Mouse (Mus musculus): ENCODE data around the gene Pi4k2a. TPM values are rescaled to one million over a fixed set of nuclear protein-coding genes. Genes with fewer than 3 reads are reported as not detected.
A peak's percentile ranks its signal among the peaks of the same experiment; 100 is the strongest.

The Pi4k2a gene
- polyA plus RNA-seq, 1 experiment from 2014 or later, result 40.8 TPM

DNA sequence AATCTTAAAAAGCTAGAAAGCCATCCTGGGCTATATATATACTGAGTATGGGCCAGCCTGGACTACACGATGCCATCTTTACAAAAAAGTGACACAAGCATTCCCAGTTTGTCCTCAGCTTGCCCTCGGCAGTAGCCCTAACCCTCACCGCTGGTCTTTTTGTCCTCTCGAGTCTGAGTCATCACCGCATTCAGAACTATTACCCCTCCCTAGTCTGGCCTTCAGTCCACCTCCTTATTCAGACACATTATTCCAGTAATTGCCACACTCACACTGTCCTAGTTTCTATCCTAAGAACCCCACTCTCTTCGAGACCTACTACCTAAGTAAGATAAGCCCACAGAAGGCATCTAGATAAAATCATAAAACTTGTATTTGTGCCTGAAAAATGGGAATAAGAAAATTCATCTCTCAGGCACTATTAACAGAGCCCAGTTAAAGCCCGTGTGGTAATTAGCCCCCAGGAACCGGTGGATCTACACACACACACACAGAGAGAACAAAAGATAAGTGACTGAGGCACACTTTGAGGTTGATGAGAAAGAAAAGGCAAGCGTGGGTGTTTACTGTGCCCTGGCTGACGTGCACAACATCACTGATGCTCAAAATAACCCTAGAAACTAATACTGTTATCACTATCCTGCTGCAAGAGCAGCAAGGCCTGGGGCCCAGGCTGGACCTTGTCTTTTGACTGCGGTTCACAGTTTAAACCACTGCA is 35.4 kb downstream of the Pi4k2a start:
- Histone ChIP-seq H3K4me3 (replicated peaks; ENCODE audit: low read depth, low read length) (no peak overlapping the region), H3K27me3 (ENCODE audit: control insufficient read depth, insufficient read depth, low read length) (peaks cover 6% of the 10 kb centered on the region; the same call in 1 of the 2 replicates), H3K4me2 (ENCODE audit: low read length) (no peak overlapping the region), H3K4me1 (ENCODE audit: control insufficient read depth, insufficient read depth, low read length) (peaks cover 15% of the 10 kb centered on the region), H3K9ac (replicated peaks; ENCODE audit: low read length) (no peak overlapping the region), H3K9me3 (ENCODE audit: control insufficient read depth, low read length) (no peaks in the 10 kb centered on the region), H3K36me3 (ENCODE audit: control insufficient read depth, insufficient read depth, low read length) (peaks cover 41% of the 10 kb centered on the region), H3K27ac (replicated peaks; ENCODE audit: low read depth, low read length) (no peak overlapping the region)
- DNase-seq, result no peak
- 87% methylated on average over 11 of the region's 11 CpGs for WGBS
- no peak for ATAC-seq (ENCODE audit: low FRiP score, low TSS enrichment)

DNA sequence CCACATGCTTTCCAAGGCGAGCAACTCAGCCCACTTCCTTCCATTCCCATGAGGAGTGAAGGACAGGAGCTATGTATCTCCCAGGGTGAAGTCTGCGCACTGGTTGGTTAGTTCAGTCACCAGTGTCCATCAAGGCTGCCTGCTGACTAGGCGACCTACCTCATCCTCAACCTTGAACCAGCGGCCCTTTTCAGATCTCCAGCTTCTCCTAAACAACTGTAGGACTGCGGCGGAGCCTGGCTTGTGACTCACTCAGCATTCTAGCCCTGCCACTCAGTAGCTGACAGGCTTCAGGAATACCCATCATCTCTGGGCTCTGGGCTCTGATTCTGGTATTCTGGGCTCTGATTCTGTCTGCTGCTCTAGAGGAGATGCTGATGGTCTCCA is 35.9 kb downstream of the Pi4k2a start:
- peaks cover 15% of the 10 kb centered on the region for H3K4me1 ChIP-seq (ENCODE audit: control insufficient read depth, insufficient read depth, low read length)
- no peak overlapping the region for H3K4me2 ChIP-seq (ENCODE audit: low read length)
- ATAC-seq (ENCODE audit: low FRiP score, low TSS enrichment) (no peak), DNase-seq (no peak)
- H3K27me3 ChIP-seq (ENCODE audit: control insufficient read depth, insufficient read depth, low read length), result peaks cover 6% of the 10 kb centered on the region; the same call in 1 of the 2 replicates
- no peaks in the 10 kb centered on the region for H3K9me3 ChIP-seq (ENCODE audit: control insufficient read depth, low read length)
- no peak overlapping the region for H3K27ac ChIP-seq (replicated peaks; ENCODE audit: low read depth, low read length)
- WGBS, result 95% methylated on average over 6 of the region's 6 CpGs
- peaks cover 35% of the 10 kb centered on the region for H3K36me3 ChIP-seq (ENCODE audit: control insufficient read depth, insufficient read depth, low read length)
- no peak overlapping the region for H3K9ac ChIP-seq (replicated peaks; ENCODE audit: low read length)
- H3K4me3 ChIP-seq (replicated peaks; ENCODE audit: low read depth, low read length), result no peak overlapping the region

DNA sequence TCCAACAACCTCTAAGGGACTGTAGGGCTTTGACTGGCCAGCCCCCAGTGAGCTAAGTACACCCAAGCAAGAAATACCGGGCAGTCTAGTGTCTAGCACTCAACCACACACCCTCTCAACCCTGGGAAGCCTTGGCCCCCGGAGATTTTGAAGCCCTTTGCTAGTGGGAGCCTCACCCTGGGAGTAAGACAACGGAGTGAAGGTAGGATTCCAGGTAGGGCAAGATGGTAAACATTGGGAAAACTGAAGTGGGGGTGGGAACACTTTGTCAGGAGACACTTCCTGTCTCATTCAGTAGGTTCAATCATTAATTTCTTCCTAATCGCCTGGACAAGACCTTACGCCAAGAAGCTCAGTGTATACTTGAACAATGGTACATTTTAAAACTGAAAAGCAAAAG is 36.8 kb downstream of the Pi4k2a start:
- 94% methylated on average over 5 of the region's 5 CpGs for WGBS
- ATAC-seq (ENCODE audit: low FRiP score, low TSS enrichment), result no peak
- Histone ChIP-seq H3K9me3 (ENCODE audit: control insufficient read depth, low read length) (no peaks in the 10 kb centered on the region), H3K4me2 (ENCODE audit: low read length) (no peak overlapping the region), H3K4me1 (ENCODE audit: control insufficient read depth, insufficient read depth, low read length) (peaks cover 15% of the 10 kb centered on the region), H3K36me3 (ENCODE audit: control insufficient read depth, insufficient read depth, low read length) (peaks cover 27% of the 10 kb centered on the region), H3K27me3 (ENCODE audit: control insufficient read depth, insufficient read depth, low read length) (peaks cover 6% of the 10 kb centered on the region; the same call in 1 of the 2 replicates), H3K27ac (replicated peaks; ENCODE audit: low read depth, low read length) (no peak overlapping the region), H3K4me3 (replicated peaks; ENCODE audit: low read depth, low read length) (no peak overlapping the region), H3K9ac (replicated peaks; ENCODE audit: low read length) (no peak overlapping the region)
- no peak for DNase-seq

DNA sequence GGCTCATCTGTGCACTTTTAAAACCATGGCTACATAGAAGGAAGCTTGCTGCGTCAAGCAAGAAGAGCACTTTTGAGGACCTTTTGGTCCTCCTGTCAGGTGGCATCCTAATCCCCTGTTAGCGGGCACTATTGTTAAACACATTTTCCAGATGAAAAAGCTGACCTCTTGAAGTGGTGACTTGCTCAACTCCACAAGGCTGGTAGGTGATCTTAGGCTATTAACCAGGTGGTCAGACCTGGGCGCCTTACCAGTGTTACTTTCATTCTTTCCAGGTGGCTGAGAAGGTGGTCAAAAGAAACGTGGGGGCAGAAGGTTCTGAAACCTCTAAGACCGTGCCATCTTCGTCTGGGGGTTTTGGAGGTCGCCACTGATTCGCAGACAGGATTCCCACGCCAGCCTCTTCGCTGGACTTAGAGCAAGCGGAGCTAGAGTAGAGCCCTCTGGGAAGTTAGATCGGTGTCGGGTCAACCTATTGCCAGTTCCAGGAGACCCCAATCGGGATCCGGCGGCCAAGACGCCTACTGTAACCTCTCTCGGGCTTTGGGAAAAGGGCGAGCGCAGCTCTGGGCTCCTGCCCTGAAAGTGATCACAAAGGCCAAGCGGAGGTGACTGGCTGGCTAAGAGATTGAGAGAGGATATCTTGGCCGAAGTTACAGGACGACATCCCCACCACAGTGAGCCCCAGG is 37.9 kb downstream of the Pi4k2a start:
- Histone ChIP-seq H3K36me3 (ENCODE audit: control insufficient read depth, insufficient read depth, low read length) (peaks cover 20% of the 10 kb centered on the region), H3K4me2 (ENCODE audit: low read length) (peak overlapping the region; percentile 100), H3K4me1 (ENCODE audit: control insufficient read depth, insufficient read depth, low read length) (peaks cover 15% of the 10 kb centered on the region), H3K9me3 (ENCODE audit: control insufficient read depth, low read length) (no peaks in the 10 kb centered on the region), H3K27me3 (ENCODE audit: control insufficient read depth, insufficient read depth, low read length) (peaks cover 6% of the 10 kb centered on the region; the same call in 1 of the 2 replicates), H3K9ac (replicated peaks; ENCODE audit: low read length) (peak overlapping the region; percentile 70), H3K27ac (replicated peaks; ENCODE audit: low read depth, low read length) (no peak overlapping the region), H3K4me3 (replicated peaks; ENCODE audit: low read depth, low read length) (peak overlapping the region; percentile 59)
- no peak; the same call in 1 of the 2 replicates for ATAC-seq (ENCODE audit: low FRiP score, low TSS enrichment)
- peak; percentile 18 for DNase-seq
- 5% methylated on average over 23 of the region's 23 CpGs for WGBS

DNA sequence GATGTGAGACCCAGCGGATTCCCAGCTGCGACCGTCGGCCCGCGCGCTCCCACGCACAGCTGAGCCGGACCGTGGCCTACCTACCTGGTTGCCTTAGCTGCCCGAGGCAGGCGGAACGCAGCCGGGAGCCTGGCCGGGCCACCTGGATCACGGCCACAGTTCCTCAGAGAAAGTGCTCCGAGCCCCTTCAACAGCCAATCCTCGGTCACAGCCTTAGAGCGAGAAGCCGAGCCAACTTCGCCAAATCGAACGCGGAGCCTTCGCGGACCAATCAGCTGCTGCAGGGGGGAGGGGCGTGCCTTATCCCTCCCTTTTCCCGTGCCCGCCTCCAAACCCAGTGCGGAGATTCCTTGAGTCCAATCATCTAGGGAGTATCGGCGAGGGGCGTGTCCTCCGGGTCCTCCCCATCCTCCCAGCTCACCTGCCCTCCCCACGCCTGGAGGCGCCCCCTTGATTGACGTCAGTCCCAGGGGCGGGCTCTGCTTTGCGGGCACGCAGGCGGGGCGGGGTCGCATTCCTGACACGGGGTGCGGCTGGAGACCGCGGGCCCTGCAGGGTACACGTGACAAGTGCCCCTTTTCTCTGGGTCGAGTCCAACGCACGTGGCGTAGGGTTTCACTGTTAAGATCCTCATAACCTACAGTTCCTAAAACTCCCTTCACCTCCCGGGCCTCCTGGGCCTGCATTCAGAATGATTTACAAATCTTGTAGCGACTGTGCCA is 38.7 kb downstream of the Pi4k2a start, which contains the start of gene Avpi1:
Avpi1 (minus strand) TSS at position 273 of the 722 bp plus-strand sequence.
- Histone ChIP-seq H3K27ac (replicated peaks; ENCODE audit: low read depth, low read length) (no peak within 1 kb of the TSS), H3K4me2 (ENCODE audit: low read length) (peak within 1 kb of the TSS; percentile 100), H3K4me1 (ENCODE audit: control insufficient read depth, insufficient read depth, low read length) (peaks cover 15% of the 10 kb centered on the region), H3K27me3 (ENCODE audit: control insufficient read depth, insufficient read depth, low read length) (peaks cover 6% of the 10 kb centered on the region; the same call in 1 of the 2 replicates), H3K36me3 (ENCODE audit: control insufficient read depth, insufficient read depth, low read length) (peaks cover 14% of the 10 kb centered on the region), H3K9ac (replicated peaks; ENCODE audit: low read length) (peak within 1 kb of the TSS; percentile 70), H3K9me3 (ENCODE audit: control insufficient read depth, low read length) (no peaks in the 10 kb centered on the region), H3K4me3 (replicated peaks; ENCODE audit: low read depth, low read length) (peak within 1 kb of the TSS; percentile 59)
- ATAC-seq (ENCODE audit: low FRiP score, low TSS enrichment) (peak; percentile 96), DNase-seq (peak; percentile 96)
- under 1% methylated on average over 54 of the region's 54 CpGs for WGBS

DNA sequence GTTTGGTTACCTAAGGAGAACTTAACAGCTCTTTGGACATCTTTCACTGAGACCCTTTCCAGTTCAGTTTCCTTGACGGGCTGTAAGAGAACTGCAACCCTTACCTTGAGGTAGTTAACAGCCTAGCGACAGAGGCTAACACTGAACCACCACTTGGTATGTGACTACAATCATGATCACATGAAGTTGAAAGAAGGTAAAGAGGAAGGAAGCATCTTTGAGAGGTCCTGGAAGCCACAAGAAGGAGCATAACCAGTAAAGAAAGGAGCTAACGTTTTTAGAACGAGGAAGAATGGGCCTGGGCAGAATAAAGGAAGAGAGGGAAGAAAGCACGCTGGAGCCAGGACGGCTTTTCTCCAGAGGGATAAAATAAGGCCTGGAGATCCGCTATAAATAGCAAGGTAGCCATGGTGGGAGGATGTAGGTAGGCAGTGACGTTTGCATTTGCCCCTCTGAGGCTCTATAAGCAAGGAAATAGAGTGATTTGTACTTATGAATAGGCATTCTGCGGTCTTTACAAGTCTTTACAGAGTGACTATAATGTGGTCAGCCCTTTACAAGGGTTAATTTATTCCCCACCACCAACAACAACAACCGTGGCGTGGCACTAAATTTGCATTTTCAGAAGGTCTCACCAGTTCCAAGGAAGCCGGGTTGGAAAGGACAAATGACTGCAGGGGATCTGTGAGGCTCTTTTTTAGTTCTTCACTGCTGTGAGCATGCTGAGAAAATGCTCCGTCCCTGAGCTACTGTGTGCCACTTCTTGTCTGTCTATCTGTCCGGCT is 39.4 kb downstream of the Pi4k2a start:
- ATAC-seq (ENCODE audit: low FRiP score, low TSS enrichment) (no peak), DNase-seq (no peak)
- Histone ChIP-seq H3K4me3 (replicated peaks; ENCODE audit: low read depth, low read length) (peak overlapping the region; percentile 59), H3K27ac (replicated peaks; ENCODE audit: low read depth, low read length) (no peak overlapping the region), H3K36me3 (ENCODE audit: control insufficient read depth, insufficient read depth, low read length) (peaks cover 7% of the 10 kb centered on the region), H3K4me1 (ENCODE audit: control insufficient read depth, insufficient read depth, low read length) (peaks cover 15% of the 10 kb centered on the region), H3K4me2 (ENCODE audit: low read length) (peak overlapping the region; percentile 100), H3K9me3 (ENCODE audit: control insufficient read depth, low read length) (no peaks in the 10 kb centered on the region), H3K9ac (replicated peaks; ENCODE audit: low read length) (peak overlapping the region; percentile 70), H3K27me3 (ENCODE audit: control insufficient read depth, insufficient read depth, low read length) (peaks cover 6% of the 10 kb centered on the region; the same call in 1 of the 2 replicates)
- WGBS, result 20% methylated on average over 14 of the region's 14 CpGs

DNA sequence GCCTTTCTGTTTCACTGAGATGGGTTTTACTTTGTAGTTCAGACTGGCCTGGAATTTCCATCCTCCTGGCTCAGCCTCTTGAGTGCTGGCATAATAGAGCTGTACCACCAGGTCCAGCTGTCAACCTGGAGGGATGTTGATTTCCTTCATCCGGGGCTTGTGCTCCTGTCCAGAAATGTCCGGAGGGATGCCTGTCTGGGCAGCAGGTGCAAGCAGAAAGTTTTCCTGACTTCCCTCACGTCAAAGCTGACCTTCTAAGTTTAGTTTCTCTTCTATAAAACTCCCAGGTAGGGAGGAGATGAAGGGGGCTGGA is 40.0 kb downstream of the Pi4k2a start:
- Histone ChIP-seq H3K4me3 (replicated peaks; ENCODE audit: low read depth, low read length) (no peak overlapping the region), H3K4me2 (ENCODE audit: low read length) (no peak overlapping the region), H3K4me1 (ENCODE audit: control insufficient read depth, insufficient read depth, low read length) (peaks cover 15% of the 10 kb centered on the region), H3K27ac (replicated peaks; ENCODE audit: low read depth, low read length) (no peak overlapping the region), H3K27me3 (ENCODE audit: control insufficient read depth, insufficient read depth, low read length) (peaks cover 6% of the 10 kb centered on the region; the same call in 1 of the 2 replicates), H3K9ac (replicated peaks; ENCODE audit: low read length) (no peak overlapping the region), H3K9me3 (ENCODE audit: control insufficient read depth, low read length) (no peaks in the 10 kb centered on the region), H3K36me3 (ENCODE audit: control insufficient read depth, insufficient read depth, low read length) (peaks cover 2% of the 10 kb centered on the region)
- no peak for DNase-seq
- WGBS, result 61% methylated on average over 3 of the region's 3 CpGs
- ATAC-seq (ENCODE audit: low FRiP score, low TSS enrichment), result no peak

DNA sequence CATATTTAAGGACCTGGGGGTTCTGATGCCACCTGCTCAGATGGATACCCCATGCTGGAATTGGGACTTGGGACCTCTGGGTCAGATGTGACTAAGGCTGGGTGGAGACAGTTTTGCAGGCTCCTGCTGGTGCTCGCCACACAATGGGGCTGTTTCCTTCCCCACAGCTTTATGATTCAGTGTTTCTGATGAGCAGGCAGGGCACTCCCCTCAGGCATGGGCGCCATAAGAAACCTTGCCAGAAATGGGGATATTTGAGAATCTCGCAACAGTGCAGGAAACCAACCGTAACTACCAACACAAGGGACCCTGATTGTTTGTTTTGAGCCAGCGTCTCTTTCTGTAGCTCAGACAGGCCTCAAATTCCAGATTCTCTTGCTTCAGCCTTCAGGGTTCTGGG is 40.8 kb downstream of the Pi4k2a start:
- ATAC-seq (ENCODE audit: low FRiP score, low TSS enrichment), result no peak
- Histone ChIP-seq H3K27me3 (ENCODE audit: control insufficient read depth, insufficient read depth, low read length) (peaks cover 6% of the 10 kb centered on the region; the same call in 1 of the 2 replicates), H3K36me3 (ENCODE audit: control insufficient read depth, insufficient read depth, low read length) (no peaks in the 10 kb centered on the region), H3K27ac (replicated peaks; ENCODE audit: low read depth, low read length) (no peak overlapping the region), H3K9ac (replicated peaks; ENCODE audit: low read length) (no peak overlapping the region), H3K9me3 (ENCODE audit: control insufficient read depth, low read length) (no peaks in the 10 kb centered on the region), H3K4me1 (ENCODE audit: control insufficient read depth, insufficient read depth, low read length) (peaks cover 15% of the 10 kb centered on the region), H3K4me3 (replicated peaks; ENCODE audit: low read depth, low read length) (no peak overlapping the region), H3K4me2 (ENCODE audit: low read length) (no peak overlapping the region)
- 76% methylated on average over 5 of the region's 5 CpGs for WGBS
- DNase-seq, result no peak

Measured in midbrain, embryonic 14.5 days (tissue).